Mouse (Mus musculus) heart, adult 2 months (tissue): ENCODE measurements around the gene Ddah2.

Source experiments
- CTCF ChIP-seq: fragments of 200-600 bp; IDR thresholded peaks from 2 replicates; pipeline ENCODE4 v1.8.1; 2022; ENCODE audit warnings: antibody characterized with exemption, mild to moderate bottlenecking, moderate library complexity
- EP300 ChIP-seq: fragments of 200-500 bp; IDR thresholded peaks from 2 replicates; pipeline ENCODE4 v1.6.1; 2011; ENCODE audit warnings: low read depth, low read length, control low read depth; ENCODE audit not compliant: insufficient read depth
- POLR2A ChIP-seq: fragments of 200-500 bp; IDR thresholded peaks from 2 replicates; pipeline ENCODE4 v1.6.1; 2011; ENCODE audit warnings: mild to moderate bottlenecking, low read depth, low read length, control low read depth; ENCODE audit not compliant: insufficient read depth

DNA sequence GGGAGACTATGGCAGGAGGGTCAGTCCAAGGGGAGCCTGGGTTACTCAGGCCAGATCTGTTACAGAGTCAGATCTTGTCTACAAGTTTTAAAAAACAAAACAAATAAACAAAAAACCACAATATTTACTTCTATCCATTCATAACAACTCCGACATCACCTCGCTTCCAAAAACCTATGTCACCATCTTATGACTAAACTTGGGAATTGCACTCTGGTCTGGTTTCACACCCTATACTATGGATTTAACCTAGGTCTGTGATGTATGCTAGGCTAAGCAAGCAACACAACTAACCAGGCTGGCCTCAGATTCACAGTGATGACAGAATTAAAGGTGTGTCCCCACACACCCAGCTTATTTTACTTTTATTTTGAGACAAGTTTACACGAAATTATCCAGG, 47.7 kb downstream of the Ddah2 start:
- TF ChIP-seq POLR2A, result no peak
- no peak for TF ChIP-seq CTCF
- no peak for TF ChIP-seq EP300
